Mouse (Mus musculus): ENCODE data around the gene Srrm1. TPM values are rescaled to one million over a fixed set of nuclear protein-coding genes. Genes with fewer than 3 reads are reported as not detected.

Gene Srrm1
- polyA plus RNA-seq, 1 experiment from 2014 or later, result 257 TPM

DNA sequence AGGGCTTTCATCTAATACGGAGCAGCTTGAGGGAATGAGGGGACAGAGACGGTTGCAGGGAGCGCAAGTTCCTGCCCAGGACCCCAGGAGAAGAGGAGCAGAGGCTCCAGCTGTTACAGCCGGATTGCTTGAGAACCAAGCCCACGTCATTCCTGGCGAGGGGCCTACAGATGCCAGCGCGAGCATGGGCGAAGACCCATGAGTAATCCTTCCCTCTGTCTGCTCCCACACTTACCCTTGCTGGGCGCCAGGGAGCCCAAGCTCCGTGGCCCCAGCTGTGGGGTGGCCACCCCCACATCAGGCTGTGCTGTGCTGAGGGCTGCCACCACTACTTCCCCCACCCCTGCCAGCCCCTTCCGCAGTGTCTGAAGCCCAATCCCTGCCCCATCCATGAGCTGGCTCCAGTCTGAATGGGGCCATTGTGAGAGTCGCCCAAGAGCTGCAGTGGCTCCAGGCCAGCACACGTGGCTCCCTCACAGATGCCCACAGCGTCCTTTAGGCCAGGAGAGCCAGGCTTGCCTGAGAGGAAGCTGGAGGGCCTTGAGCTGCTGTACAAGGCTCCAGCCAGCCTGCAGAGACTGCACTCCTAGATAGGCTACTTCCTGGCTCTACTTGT, 55.1 kb downstream of the Srrm1 start:
- no peaks in the 10 kb centered on the region for H3K27me3 ChIP-seq
- no peak overlapping the region; the same call in 1 of the 2 replicates for H3K9ac ChIP-seq
- H3K4me1 ChIP-seq, result peaks cover 23% of the 10 kb centered on the region
- no peak; the same call in 1 of the 2 replicates for ATAC-seq (replicated peaks; ENCODE audit: low FRiP score)
- H3K27ac ChIP-seq, result no peak overlapping the region
- no peaks in the 10 kb centered on the region for H3K9me3 ChIP-seq (replicated peaks)
- no peak overlapping the region for H3K4me2 ChIP-seq
- 66% methylated on average over 15 of the region's 15 CpGs for WGBS
- H3K36me3 ChIP-seq, result no peaks in the 10 kb centered on the region
- H3K4me3 ChIP-seq (replicated peaks), result no peak overlapping the region

GRCm38 (mm10) chr4:135297146-135297545, 56.0 kb downstream of the Srrm1 start:
- Histone ChIP-seq H3K27ac (no peak overlapping the region), H3K27me3 (no peaks in the 10 kb centered on the region), H3K4me2 (no peak overlapping the region), H3K9me3 (replicated peaks) (no peaks in the 10 kb centered on the region), H3K4me1 (peaks cover 30% of the 10 kb centered on the region), H3K36me3 (no peaks in the 10 kb centered on the region), H3K9ac (no peak overlapping the region), H3K4me3 (replicated peaks) (no peak overlapping the region)
- no peak for ATAC-seq (replicated peaks; ENCODE audit: low FRiP score)
- WGBS, result 87% methylated on average over 7 of the region's 7 CpGs

DNA sequence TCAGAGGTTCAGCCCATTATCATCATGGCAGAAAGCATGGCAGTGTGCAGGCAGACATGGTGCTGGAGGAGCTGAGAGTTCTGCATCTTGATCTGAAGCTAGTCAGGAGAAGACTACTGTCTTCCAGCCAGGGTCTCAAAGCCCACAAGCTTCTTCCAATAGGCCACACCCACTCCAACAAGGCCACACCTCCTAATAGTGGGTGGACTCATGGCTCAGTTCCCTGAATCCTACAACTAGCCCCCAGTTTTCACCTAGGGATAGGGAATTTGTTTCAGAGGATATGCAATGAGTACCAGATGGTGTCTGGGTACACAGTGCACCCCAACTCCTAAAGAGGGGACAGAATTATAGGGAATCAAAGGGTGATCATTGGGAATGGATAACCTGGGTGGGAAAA, 56.6 kb downstream of the Srrm1 start:
- no peak for ATAC-seq (replicated peaks; ENCODE audit: low FRiP score)

DNA sequence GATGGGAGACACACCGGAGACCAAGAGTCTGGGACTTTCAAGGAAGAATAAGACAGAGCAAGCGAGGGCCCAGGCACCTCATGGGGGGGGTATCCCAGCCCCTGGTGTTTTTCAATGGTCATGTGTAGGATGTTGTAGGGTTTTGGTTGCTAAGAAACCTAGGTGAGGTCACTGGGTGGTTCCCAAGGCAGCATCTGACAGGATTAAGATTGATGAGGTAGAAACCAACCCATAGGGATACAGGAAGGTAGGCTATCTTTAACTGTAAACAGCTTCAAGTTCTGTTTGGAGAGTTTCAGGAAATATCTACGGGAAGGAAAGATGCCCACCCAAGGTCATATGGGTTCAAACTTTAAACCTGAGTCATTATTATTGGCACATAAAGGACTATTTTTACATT, 59.3 kb downstream of the Srrm1 start:
- ATAC-seq (replicated peaks; ENCODE audit: low FRiP score), result no peak
- Histone ChIP-seq H3K9ac (no peak overlapping the region), H3K4me3 (replicated peaks) (no peak overlapping the region), H3K27me3 (no peaks in the 10 kb centered on the region), H3K9me3 (replicated peaks) (no peaks in the 10 kb centered on the region), H3K4me1 (peaks cover 40% of the 10 kb centered on the region), H3K27ac (peak overlapping the region; percentile 56), H3K36me3 (no peaks in the 10 kb centered on the region), H3K4me2 (no peak overlapping the region)
- 90% methylated on average over 3 of the region's 3 CpGs for WGBS

More for the DNA sequence above, 56.6 kb downstream of the Srrm1 start:
- no peaks in the 10 kb centered on the region for H3K9me3 ChIP-seq (replicated peaks)
- H3K4me2 ChIP-seq, result no peak overlapping the region
- peaks cover 36% of the 10 kb centered on the region for H3K4me1 ChIP-seq
- no peak overlapping the region for H3K27ac ChIP-seq
- H3K36me3 ChIP-seq, result no peaks in the 10 kb centered on the region
- no peaks in the 10 kb centered on the region for H3K27me3 ChIP-seq
- no peak overlapping the region for H3K9ac ChIP-seq
- H3K4me3 ChIP-seq (replicated peaks), result no peak overlapping the region

DNA sequence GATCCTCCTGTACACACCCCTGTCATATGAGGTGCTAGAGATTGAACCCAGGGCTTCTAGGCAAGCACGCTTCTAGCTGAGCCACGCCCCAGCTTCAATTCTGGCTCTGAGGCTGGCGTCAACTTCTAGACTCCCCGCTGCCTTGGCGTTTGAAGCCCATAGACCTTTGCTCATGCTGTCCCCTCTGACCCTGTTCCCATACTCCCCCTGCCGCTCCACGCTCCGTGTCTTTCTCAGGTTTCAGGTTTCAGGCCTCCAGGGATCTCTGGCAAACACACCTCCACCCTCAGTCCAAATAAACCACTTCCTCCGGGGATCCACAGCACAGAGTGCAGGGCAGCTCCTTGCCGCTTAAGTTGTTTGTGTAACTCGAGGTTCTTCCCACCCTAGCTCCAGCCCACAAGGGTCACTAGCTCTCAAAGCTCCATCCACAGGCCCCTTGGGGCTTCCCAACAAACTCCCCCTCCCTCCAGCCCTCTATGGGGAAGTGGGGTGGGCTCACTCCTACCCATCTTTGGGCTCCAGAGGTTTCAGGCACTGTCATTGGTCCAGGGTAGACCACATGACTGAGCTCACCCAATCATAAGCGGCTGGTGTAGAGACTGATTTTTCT, 60.5 kb downstream of the Srrm1 start:
- H3K9ac ChIP-seq, result no peak overlapping the region
- no peaks in the 10 kb centered on the region for H3K27me3 ChIP-seq
- peak overlapping the region; percentile 88 for H3K27ac ChIP-seq
- peaks cover 40% of the 10 kb centered on the region for H3K4me1 ChIP-seq
- WGBS, result 4% methylated on average over 12 of the region's 12 CpGs
- H3K36me3 ChIP-seq, result no peaks in the 10 kb centered on the region
- H3K4me2 ChIP-seq, result peak overlapping the region; percentile 38
- no peak overlapping the region for H3K4me3 ChIP-seq (replicated peaks)
- peak; percentile 92 for ATAC-seq (replicated peaks; ENCODE audit: low FRiP score)
- H3K9me3 ChIP-seq (replicated peaks), result no peaks in the 10 kb centered on the region

DNA sequence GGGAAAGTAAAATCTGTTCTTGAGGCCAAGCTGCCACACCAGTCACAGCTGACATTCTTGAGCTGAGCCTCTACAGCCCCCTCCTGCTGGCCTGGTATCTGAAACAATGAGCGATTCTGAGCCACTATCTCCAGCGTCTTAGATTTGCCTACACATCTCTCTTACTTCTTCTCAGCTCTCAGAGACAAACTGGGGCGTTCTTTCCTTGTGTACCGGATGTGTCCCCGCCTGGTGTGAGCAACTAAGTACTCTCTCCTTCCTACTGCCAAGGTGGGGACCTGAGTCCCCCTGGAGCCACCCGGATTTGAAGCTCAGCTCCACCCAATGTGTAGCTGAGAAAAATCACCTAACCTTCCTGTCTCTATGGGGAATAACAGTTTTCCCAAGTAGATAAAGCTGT, 61.3 kb downstream of the Srrm1 start:
- H3K36me3 ChIP-seq, result no peaks in the 10 kb centered on the region
- H3K4me3 ChIP-seq (replicated peaks), result no peak overlapping the region
- peaks cover 47% of the 10 kb centered on the region for H3K4me1 ChIP-seq
- 0 out of 2 replicates have a peak, but pooled peaks have one; percentile 2 for ATAC-seq (replicated peaks; ENCODE audit: low FRiP score)
- WGBS, result 46% methylated on average over 6 of the region's 6 CpGs
- H3K27ac ChIP-seq, result peak overlapping the region; percentile 88
- no peaks in the 10 kb centered on the region for H3K9me3 ChIP-seq (replicated peaks)
- H3K27me3 ChIP-seq, result no peaks in the 10 kb centered on the region
- no peak overlapping the region for H3K9ac ChIP-seq
- H3K4me2 ChIP-seq, result peak overlapping the region; percentile 38; the same call in 1 of the 2 replicates

DNA sequence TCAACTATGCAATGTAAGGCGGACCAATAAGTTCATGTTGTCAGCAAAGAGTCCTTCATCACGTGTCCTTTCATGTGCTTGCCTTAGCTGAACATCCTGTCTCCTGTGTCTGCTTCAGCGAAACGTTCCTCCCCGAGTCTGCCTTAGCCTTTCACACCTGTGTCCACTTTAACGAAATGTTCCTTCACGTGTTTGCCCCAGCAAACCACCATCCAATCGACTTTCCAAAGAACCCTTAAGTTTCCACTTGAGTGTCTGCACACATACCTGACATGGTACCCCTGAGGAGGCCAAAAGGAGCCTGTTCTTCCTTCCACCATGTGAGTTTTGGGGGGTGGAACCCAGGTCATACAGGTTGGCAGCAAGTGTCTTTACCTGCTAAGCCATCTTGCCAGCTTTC, 61.9 kb downstream of the Srrm1 start:
- Histone ChIP-seq H3K36me3 (no peaks in the 10 kb centered on the region), H3K27ac (no peak overlapping the region), H3K27me3 (no peaks in the 10 kb centered on the region), H3K4me3 (replicated peaks) (no peak overlapping the region), H3K4me1 (peaks cover 53% of the 10 kb centered on the region), H3K4me2 (no peak overlapping the region), H3K9me3 (replicated peaks) (no peaks in the 10 kb centered on the region), H3K9ac (no peak overlapping the region)
- 90% methylated on average over 8 of the region's 8 CpGs for WGBS
- ATAC-seq (replicated peaks; ENCODE audit: low FRiP score), result no peak

DNA sequence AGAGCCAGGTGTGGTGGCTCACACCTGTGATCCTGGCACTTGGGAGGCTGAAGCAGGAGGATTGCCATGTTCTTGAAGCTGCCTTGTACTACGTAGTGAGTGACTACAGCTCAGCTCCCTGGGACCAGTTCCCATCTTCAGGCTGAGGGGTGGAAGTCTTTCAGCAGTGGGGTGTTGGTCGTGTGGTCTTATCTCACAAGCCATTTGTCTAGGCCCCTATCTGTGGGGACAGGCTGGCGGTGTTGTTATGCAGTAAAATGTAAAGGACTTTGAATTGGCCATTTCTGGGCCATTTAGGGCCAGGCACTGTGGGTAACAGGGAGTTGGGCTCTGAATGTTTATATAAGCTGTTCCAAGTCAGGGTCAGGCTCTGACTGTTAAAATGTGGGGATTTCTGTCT, 65.1 kb downstream of the Srrm1 start:
- H3K4me3 ChIP-seq (replicated peaks), result no peak overlapping the region
- no peaks in the 10 kb centered on the region for H3K27me3 ChIP-seq
- H3K9me3 ChIP-seq (replicated peaks), result no peaks in the 10 kb centered on the region
- H3K4me2 ChIP-seq, result no peak overlapping the region
- no peak for ATAC-seq (replicated peaks; ENCODE audit: low FRiP score)
- H3K36me3 ChIP-seq, result no peaks in the 10 kb centered on the region
- no peak overlapping the region for H3K9ac ChIP-seq
- no peak overlapping the region for H3K27ac ChIP-seq
- peaks cover 49% of the 10 kb centered on the region for H3K4me1 ChIP-seq
- WGBS, result 58% methylated on average over 3 of the region's 3 CpGs

- 0 out of 2 replicates have a peak overlapping the region, but pooled peaks have one; percentile 5 for H3K4me3 ChIP-seq (replicated peaks)
These were observed 66.2 kb downstream of the Srrm1 start for GRCm38 (mm10) chr4:135286833-135287395.

DNA sequence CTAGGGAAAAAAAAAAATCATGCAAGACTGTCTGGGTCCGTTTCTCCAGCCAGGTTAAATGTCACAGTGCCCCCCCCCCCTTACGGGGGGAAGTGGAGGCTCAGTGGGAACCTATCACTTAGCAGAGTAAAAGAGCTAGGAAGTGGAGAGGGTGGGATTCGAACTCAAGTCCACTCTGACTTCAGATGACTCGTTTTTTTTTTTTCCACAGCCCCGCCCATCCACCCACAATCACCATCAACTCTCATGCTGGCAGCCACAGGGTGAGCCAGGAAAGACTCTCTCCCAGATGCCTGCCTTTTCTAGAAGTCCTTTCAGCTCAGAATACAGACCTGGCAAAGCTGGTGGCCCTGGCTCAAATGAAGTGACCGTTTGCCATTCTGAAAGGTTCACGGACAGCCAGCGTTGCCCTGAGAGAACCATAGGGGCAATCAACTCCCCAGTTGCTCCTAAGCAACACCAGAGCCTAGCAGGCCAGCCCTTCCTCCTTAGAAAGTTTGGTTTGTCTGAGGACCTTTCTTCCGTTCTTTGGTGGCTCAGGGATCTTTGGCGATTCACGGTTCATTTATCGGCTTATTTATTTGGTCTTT, 67.0 kb downstream of the Srrm1 start:
- Histone ChIP-seq H3K9me3 (replicated peaks) (no peaks in the 10 kb centered on the region), H3K9ac (no peak overlapping the region), H3K4me3 (replicated peaks) (no peak overlapping the region), H3K27me3 (no peaks in the 10 kb centered on the region), H3K4me1 (peaks cover 38% of the 10 kb centered on the region), H3K36me3 (no peaks in the 10 kb centered on the region), H3K4me2 (0 out of 2 replicates have a peak overlapping the region, but pooled peaks have one; percentile 39), H3K27ac (peak overlapping the region; percentile 76; the same call in 1 of the 2 replicates)
- 46% methylated on average over 12 of the region's 12 CpGs for WGBS
- ATAC-seq (replicated peaks; ENCODE audit: low FRiP score), result no peak

More at GRCm38 (mm10) chr4:135286833-135287395, 66.2 kb downstream of the Srrm1 start:
- Histone ChIP-seq H3K4me2 (peak overlapping the region; percentile 39), H3K27me3 (no peaks in the 10 kb centered on the region), H3K4me1 (peaks cover 43% of the 10 kb centered on the region), H3K9ac (no peak overlapping the region), H3K27ac (peak overlapping the region; percentile 76), H3K36me3 (no peaks in the 10 kb centered on the region), H3K9me3 (replicated peaks) (no peaks in the 10 kb centered on the region)
- WGBS, result 11% methylated on average over 16 of the region's 16 CpGs
- ATAC-seq (replicated peaks; ENCODE audit: low FRiP score), result peak; percentile 41

DNA sequence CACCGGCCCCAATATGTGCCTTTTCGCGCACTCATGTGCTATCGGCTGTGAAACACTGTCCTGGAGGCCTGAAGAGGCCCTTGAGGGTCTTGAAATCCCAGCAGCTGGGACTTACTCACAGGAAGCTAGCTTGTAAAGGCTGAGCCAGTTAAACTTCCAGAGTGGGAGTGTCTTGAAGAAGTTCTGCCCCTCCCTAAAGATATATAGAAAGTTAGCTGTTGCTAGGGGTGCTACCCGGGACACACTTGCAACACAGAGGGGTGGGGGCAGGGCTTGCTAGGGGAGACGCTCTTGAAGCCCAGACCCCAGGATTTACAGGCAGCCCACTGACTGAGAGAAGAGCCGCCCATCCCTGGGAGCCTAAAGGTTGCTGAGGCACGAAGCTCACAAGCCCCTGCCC, 67.7 kb downstream of the Srrm1 start:
- Histone ChIP-seq H3K9ac (no peak overlapping the region), H3K4me3 (replicated peaks) (no peak overlapping the region), H3K27ac (no peak overlapping the region), H3K36me3 (no peaks in the 10 kb centered on the region), H3K9me3 (replicated peaks) (no peaks in the 10 kb centered on the region), H3K4me2 (peak overlapping the region; percentile 8; the same call in 1 of the 2 replicates), H3K4me1 (peaks cover 38% of the 10 kb centered on the region), H3K27me3 (no peaks in the 10 kb centered on the region)
- WGBS, result 44% methylated on average over 8 of the region's 8 CpGs
- ATAC-seq (replicated peaks; ENCODE audit: low FRiP score), result 0 out of 2 replicates have a peak, but pooled peaks have one; percentile 5

- H3K4me3 ChIP-seq (replicated peaks), result no peak overlapping the region
- H3K27ac ChIP-seq, result no peak overlapping the region
- H3K9me3 ChIP-seq (replicated peaks), result no peaks in the 10 kb centered on the region
- H3K27me3 ChIP-seq, result no peaks in the 10 kb centered on the region
- peaks cover 37% of the 10 kb centered on the region for H3K4me1 ChIP-seq
- no peak overlapping the region for H3K4me2 ChIP-seq
- 88% methylated on average over 7 of the region's 7 CpGs for whole genome bisulfite sequencing
- H3K36me3 ChIP-seq, result no peaks in the 10 kb centered on the region
- H3K9ac ChIP-seq, result no peak overlapping the region
- no peak for ATAC-seq (replicated peaks; ENCODE audit: low FRiP score)
These were observed 69.2 kb downstream of the Srrm1 start for GRCm38 (mm10) chr4:135283875-135284274.

All from kidney, embryonic 15.5 days (tissue).